Mouse (Mus musculus): ENCODE results near the gene Ambp. TPM values are rescaled to one million over a fixed set of nuclear protein-coding genes. Genes with fewer than 3 reads are reported as not detected.
A peak's percentile ranks its signal among the peaks of the same experiment; 100 is the strongest.

Ambp gene
- polyA plus RNA-seq, 2 experiments, result 691 to 780 TPM

GRCm38 (mm10) chr4:63186281-63186870, 31.8 kb upstream of the Ambp start:
- Histone ChIP-seq H3K27me3 (ENCODE audit: control insufficient read depth, insufficient read depth, low read length) (no peaks in the 10 kb centered on the region), H3K36me3 (replicated peaks; ENCODE audit: control insufficient read depth, insufficient read depth, low read depth) (no peaks in the 10 kb centered on the region), H3K4me1 (replicated peaks; ENCODE audit: control insufficient read depth in 2 of 2, insufficient read depth in 2 of 2, low read length in 1 of 2) (peaks cover 0 to 3% of the 10 kb centered on the region in 2 experiments; a peak in 1 of 4 replicates), H3K9me3 (ENCODE audit: control insufficient read depth, low read length) (no peaks in the 10 kb centered on the region), H3K4me3 (ENCODE audit: insufficient read depth in 1 of 2, low read depth in 2 of 2, low read length in 2 of 2) (no peak overlapping the region), H3K4me2 (ENCODE audit: low read depth) (no peak overlapping the region), H3K9ac (replicated peaks) (no peak overlapping the region), H3K27ac (no peak overlapping the region; the same call in 1 of the 2 replicates)
- 55% methylated on average over 21 of the region's 21 CpGs for WGBS (ENCODE audit: insufficient replicate concordance)
- TF ChIP-seq EP300 (IDR thresholded peaks at IDR 0.05; ENCODE audit: low read depth) (no peak), CTCF (IDR thresholded peaks at IDR 0.05; ENCODE audit: low read depth) (no peak)
- DNase-seq (ENCODE audit: low read depth in 3 of 3, low spot score in 3 of 3) (no peak), ATAC-seq (ENCODE audit: insufficient read depth) (peak; percentile 62)

GRCm38 (mm10) chr4:63181556-63181955, 27.0 kb upstream of the Ambp start:
- Histone ChIP-seq H3K4me1 (replicated peaks; ENCODE audit: control insufficient read depth in 2 of 2, insufficient read depth in 2 of 2, low read length in 1 of 2) (no peaks in the 10 kb centered on the region), H3K36me3 (replicated peaks; ENCODE audit: control insufficient read depth, insufficient read depth, low read depth) (no peaks in the 10 kb centered on the region), H3K4me3 (ENCODE audit: insufficient read depth in 1 of 2, low read depth in 2 of 2, low read length in 2 of 2) (no peak overlapping the region), H3K4me2 (ENCODE audit: low read depth) (no peak overlapping the region), H3K27ac (no peak overlapping the region), H3K9me3 (ENCODE audit: control insufficient read depth, low read length) (no peaks in the 10 kb centered on the region), H3K9ac (replicated peaks) (no peak overlapping the region), H3K27me3 (ENCODE audit: control insufficient read depth, insufficient read depth, low read length) (no peaks in the 10 kb centered on the region)
- TF ChIP-seq EP300 (IDR thresholded peaks at IDR 0.05; ENCODE audit: low read depth) (no peak), CTCF (IDR thresholded peaks at IDR 0.05; ENCODE audit: low read depth) (peak; percentile 79)
- no peak for ATAC-seq (ENCODE audit: insufficient read depth)
- WGBS (ENCODE audit: insufficient replicate concordance), result 15% methylated on average over 5 of the region's 5 CpGs
- no peak for DNase-seq (ENCODE audit: low read depth in 3 of 3, low spot score in 3 of 3)

GRCm38 (mm10) chr4:63171969-63172685, 17.5 kb upstream of the Ambp start, which contains the start of gene Kif12:
Gene Kif12 (minus strand): TSS chr4:63172131.
- no peak within 1 kb of the TSS for H3K27ac ChIP-seq
- no peak within 1 kb of the TSS for H3K9ac ChIP-seq (replicated peaks)
- DNase-seq (ENCODE audit: low read depth in 3 of 3, low spot score in 3 of 3) (no peak), ATAC-seq (ENCODE audit: insufficient read depth) (peak; percentile 78)
- no peak for TF ChIP-seq EP300 (IDR thresholded peaks at IDR 0.05; ENCODE audit: low read depth)
- H3K27me3 ChIP-seq (ENCODE audit: control insufficient read depth, insufficient read depth, low read length), result no peaks in the 10 kb centered on the region
- 43% methylated on average over 4 of the region's 4 CpGs for WGBS (ENCODE audit: insufficient replicate concordance)
- H3K36me3 ChIP-seq (replicated peaks; ENCODE audit: control insufficient read depth, insufficient read depth, low read depth), result no peaks in the 10 kb centered on the region
- no peaks in the 10 kb centered on the region for H3K9me3 ChIP-seq (ENCODE audit: control insufficient read depth, low read length)
- peak within 1 kb of the TSS; percentile 25 to 40; a peak in 3 of 4 replicates for H3K4me3 ChIP-seq (ENCODE audit: insufficient read depth in 1 of 2, low read depth in 2 of 2, low read length in 2 of 2)
- peaks cover 0 to 2% of the 10 kb centered on the region in 2 experiments; a peak in 1 of 4 replicates for H3K4me1 ChIP-seq (replicated peaks; ENCODE audit: control insufficient read depth in 2 of 2, insufficient read depth in 2 of 2, low read length in 1 of 2)
- peak within 1 kb of the TSS; percentile 31 for H3K4me2 ChIP-seq (ENCODE audit: low read depth)

- Histone ChIP-seq H3K4me2 (ENCODE audit: low read depth) (peak overlapping the region; percentile 31), H3K4me3 (ENCODE audit: insufficient read depth in 1 of 2, low read depth in 2 of 2, low read length in 2 of 2) (peak overlapping the region; percentile 25 to 40; a peak in 2 of 4 replicates), H3K27me3 (ENCODE audit: control insufficient read depth, insufficient read depth, low read length) (no peaks in the 10 kb centered on the region), H3K4me1 (replicated peaks; ENCODE audit: control insufficient read depth in 2 of 2, insufficient read depth in 2 of 2, low read length in 1 of 2) (peaks cover 0 to 2% of the 10 kb centered on the region in 2 experiments; a peak in 1 of 4 replicates), H3K27ac (no peak overlapping the region), H3K36me3 (replicated peaks; ENCODE audit: control insufficient read depth, insufficient read depth, low read depth) (no peaks in the 10 kb centered on the region), H3K9me3 (ENCODE audit: control insufficient read depth, low read length) (no peaks in the 10 kb centered on the region), H3K9ac (replicated peaks) (no peak overlapping the region)
- ATAC-seq (ENCODE audit: insufficient read depth) (no peak), DNase-seq (ENCODE audit: low read depth in 3 of 3, low spot score in 3 of 3) (no peak)
- TF ChIP-seq EP300 (IDR thresholded peaks at IDR 0.05; ENCODE audit: low read depth) (no peak), CTCF (IDR thresholded peaks at IDR 0.05; ENCODE audit: low read depth) (no peak)
- 45% methylated on average over 24 of the region's 24 CpGs for WGBS (ENCODE audit: insufficient replicate concordance)
These were observed 16.5 kb upstream of the Ambp start for GRCm38 (mm10) chr4:63171122-63171521.

- H3K4me2 ChIP-seq (ENCODE audit: low read depth), result no peak overlapping the region
- no peak overlapping the region for H3K27ac ChIP-seq
- ATAC-seq (ENCODE audit: insufficient read depth) (no peak), DNase-seq (ENCODE audit: low read depth in 3 of 3, low spot score in 3 of 3) (no peak)
- H3K27me3 ChIP-seq (ENCODE audit: control insufficient read depth, insufficient read depth, low read length), result no peaks in the 10 kb centered on the region
- H3K4me1 ChIP-seq (replicated peaks; ENCODE audit: control insufficient read depth in 2 of 2, insufficient read depth in 2 of 2, low read length in 1 of 2), result peaks cover 0 to 2% of the 10 kb centered on the region in 2 experiments; a peak in 1 of 4 replicates
- H3K36me3 ChIP-seq (replicated peaks; ENCODE audit: control insufficient read depth, insufficient read depth, low read depth), result no peaks in the 10 kb centered on the region
- WGBS (ENCODE audit: insufficient replicate concordance), result 61% methylated on average over 4 of the region's 4 CpGs
- H3K9me3 ChIP-seq (ENCODE audit: control insufficient read depth, low read length), result no peaks in the 10 kb centered on the region
- no peak overlapping the region for H3K4me3 ChIP-seq (ENCODE audit: insufficient read depth in 1 of 2, low read depth in 2 of 2, low read length in 2 of 2)
- no peak for TF ChIP-seq CTCF (IDR thresholded peaks at IDR 0.05; ENCODE audit: low read depth)
- TF ChIP-seq EP300 (IDR thresholded peaks at IDR 0.05; ENCODE audit: low read depth), result no peak
- no peak overlapping the region for H3K9ac ChIP-seq (replicated peaks)
These were observed 15.5 kb upstream of the Ambp start for GRCm38 (mm10) chr4:63170061-63170460.

All from liver, embryonic 14.5 days (tissue).